Mouse (Mus musculus): ENCODE measurements at regions not wholly inside any gene's neighbourhood (a gene's known extent, or its start where the extent isn't known, plus 50 kb on each side); places are given as distances from the start of the nearest gene placed in this dataset.

DNA sequence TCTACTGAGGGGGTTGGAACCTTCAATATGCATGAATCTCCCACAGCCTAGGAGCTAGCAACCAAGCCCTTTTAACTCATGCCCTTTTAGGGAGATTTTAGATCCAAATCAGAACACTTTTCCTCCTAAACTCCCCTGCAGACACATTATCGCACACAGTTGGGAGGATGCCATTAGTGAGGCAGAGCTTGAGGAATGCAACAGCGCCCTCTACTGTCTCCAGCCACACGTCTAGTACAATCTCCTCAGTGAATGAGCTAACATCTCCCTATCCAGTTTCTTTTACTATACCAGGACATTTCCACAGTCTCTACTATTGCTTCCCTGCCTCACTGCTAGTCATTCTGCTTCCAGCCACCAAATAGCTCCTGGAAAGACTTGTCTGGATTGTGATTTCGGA, 59.3 kb downstream of the 1700080O16Rik start:
- DNase-seq (ENCODE audit: low spot score): peak; percentile 16

DNA sequence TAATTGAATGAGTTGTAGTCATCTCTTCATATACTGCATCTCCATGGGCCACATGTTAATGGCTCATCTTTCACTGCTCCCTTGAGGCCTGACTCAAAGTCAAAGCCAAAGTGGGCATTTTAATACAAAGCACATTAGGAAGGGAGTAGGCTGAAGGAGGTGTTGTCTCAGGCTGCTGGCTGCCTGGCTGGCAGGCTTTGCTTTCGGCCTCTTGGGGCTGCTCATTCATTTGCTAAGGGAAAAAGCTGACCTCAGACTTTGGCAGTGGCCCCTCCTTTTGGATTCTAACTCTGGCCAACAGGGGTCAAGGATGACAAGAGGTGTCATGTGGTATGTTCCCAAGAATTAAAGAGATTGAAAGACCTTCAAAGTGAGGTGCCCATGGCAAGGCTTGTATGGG, 61.0 kb downstream of the 1700080O16Rik start:
- DNase-seq (ENCODE audit: low spot score): no peak

- DNase-seq (ENCODE audit: low spot score): no peak
These were observed 62.0 kb downstream of the 1700080O16Rik start for GRCm38 (mm10) chrX:51910576-51910975.

- DNase-seq (ENCODE audit: low spot score): no peak
These were observed 74.1 kb downstream of the 1700080O16Rik start for GRCm38 (mm10) chrX:51898445-51898844.

DNA sequence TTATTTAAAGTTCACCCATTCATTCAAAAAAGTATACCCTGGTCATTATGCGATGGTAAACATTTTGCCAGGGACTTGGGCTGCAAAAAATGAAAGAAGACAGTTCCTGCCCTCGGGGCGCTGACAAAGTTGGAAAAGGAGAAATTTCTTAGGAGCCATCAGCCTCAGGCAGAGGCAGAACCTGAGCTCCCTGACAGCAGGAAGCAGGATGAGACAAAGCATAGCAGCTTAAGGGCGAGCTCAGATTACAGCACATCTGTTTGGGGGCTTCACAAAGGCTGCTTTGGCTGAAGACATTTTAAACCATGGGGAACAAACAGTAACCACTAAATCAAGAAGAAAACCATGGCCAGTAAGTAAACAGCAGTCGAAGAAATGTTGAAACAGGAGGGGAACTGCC, 75.5 kb downstream of the 1700080O16Rik start:
- no peak for DNase-seq (ENCODE audit: low spot score)

DNA sequence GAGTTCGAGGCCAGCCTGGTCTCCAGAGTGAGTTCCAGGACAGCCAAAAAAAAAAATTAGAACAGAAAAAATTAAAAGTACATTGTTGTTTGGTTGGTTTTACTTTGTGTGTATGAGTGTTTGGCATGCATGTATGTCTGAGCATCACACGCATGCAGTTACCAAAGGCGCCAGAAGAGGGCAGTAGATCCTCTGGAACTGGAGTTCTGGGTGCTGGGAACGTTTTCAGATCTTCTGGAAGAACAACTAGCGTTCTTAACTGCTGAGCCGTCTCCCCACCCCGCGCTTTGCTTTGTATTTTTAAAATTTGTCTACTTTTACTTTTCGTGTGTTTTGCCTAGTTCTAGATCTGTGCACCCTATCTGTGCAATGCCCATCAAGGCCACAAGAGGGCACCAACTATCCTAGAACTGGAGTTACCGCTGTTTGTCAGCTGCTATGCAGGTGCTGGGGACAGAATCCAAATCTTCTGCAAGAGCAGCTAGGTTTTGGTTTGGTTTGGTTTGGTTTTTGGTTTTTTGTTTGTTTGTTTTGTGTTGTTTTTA, 76.9 kb downstream of the 1700080O16Rik start:
- DNase-seq (ENCODE audit: low spot score): no peak

- DNase-seq (ENCODE audit: low spot score): no peak
These were observed 79.9 kb downstream of the 1700080O16Rik start for GRCm38 (mm10) chrX:51892716-51893115.

DNA sequence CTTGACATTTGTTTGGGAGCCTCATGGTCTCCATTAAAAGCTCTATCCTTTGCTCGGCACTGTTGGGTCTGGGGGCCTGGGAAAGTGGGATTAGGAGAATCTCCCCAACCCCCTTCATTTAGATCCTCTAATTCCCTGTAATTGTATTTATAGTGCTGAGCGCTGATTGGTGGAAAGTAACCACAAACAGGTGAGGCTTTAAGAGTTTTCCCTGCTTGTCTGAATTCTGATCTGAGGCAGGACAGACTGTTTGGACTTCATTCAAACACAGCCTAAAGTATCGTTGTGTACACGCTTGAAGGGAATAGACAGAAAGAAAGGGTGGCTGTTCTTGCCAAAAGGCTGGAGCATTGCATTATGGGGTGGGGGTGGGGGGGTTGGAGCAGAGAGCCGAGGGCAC, 85.1 kb upstream of the Usp26 start:
- no peak for DNase-seq (ENCODE audit: low spot score)

All from heart, adult 8-10 months (tissue).